Mouse (Mus musculus): ENCODE data around the gene Lancl1. TPM values are rescaled to one million over a fixed set of nuclear protein-coding genes. Genes with fewer than 3 reads are reported as not detected.

The Lancl1 gene
- polyA plus RNA-seq, 1 experiment from 2014 or later, result 42.3 TPM

- ATAC-seq (no peak), DNase-seq (ENCODE audit: low read depth, low spot score) (no peak)
- no peak for TF ChIP-seq CTCF (IDR thresholded peaks at IDR 0.05)
- H3K27me3 ChIP-seq, result peaks cover 16% of the 10 kb centered on the region
- ChIA-PET CTCF (no interaction called here), POLR2A (no interaction called here)
- in situ Hi-C loops (cut with MboI; ENCODE audit: low pct_unique_long_range_greater_than_20kb), result no loop called here
Measured at GRCm38 (mm10) chr1:66987558-66988190, 51.0 kb downstream of the Lancl1 start.

GRCm38 (mm10) chr1:66985906-66986305, 52.8 kb downstream of the Lancl1 start:
- in situ Hi-C loops (cut with MboI; ENCODE audit: low pct_unique_long_range_greater_than_20kb), result no loop called here
- ATAC-seq (no peak), DNase-seq (ENCODE audit: low read depth, low spot score) (no peak)
- H3K27me3 ChIP-seq, result peaks cover 16% of the 10 kb centered on the region
- CTCF ChIA-PET, result no interaction called here
- POLR2A ChIA-PET, result no interaction called here
- no peak for TF ChIP-seq CTCF (IDR thresholded peaks at IDR 0.05)

DNA sequence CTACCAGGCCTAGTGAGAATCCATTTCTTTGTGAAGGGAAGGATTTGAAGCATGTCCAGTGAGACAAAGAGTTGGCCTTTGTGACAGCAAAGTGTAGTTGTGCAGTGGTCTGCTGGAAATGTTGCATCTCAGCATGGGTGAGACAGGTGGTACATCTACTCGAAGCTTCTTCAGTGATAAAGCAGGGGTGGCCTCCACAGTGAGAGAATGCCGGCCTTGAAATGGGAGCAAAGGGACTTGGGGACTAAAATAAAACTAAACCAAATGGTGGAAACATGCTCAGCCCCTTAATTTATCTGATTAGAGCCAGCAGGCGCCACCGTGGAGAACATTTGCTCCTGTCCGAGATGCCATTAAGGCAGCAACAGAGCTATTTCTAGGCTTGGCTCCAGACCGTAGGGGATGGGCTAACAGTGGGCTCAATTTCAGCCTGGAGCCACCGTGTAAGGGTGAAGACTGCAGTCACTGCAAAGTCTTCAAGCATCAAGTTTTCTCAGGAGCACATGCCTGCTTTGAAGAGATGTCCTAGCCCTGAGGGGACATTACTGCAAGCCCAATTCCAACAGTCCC, 53.5 kb downstream of the Lancl1 start:
- H3K27me3 ChIP-seq, result peaks cover 14% of the 10 kb centered on the region
- TF ChIP-seq CTCF (IDR thresholded peaks at IDR 0.05), result no peak
- DNase-seq (ENCODE audit: low read depth, low spot score), result no peak
- in situ Hi-C loops (cut with MboI; ENCODE audit: low pct_unique_long_range_greater_than_20kb), result no loop called here
- ATAC-seq, result no peak
- POLR2A ChIA-PET, result no interaction called here
- CTCF ChIA-PET, result no interaction called here

- no peak for TF ChIP-seq CTCF (IDR thresholded peaks at IDR 0.05)
- ChIA-PET POLR2A (no interaction called here), CTCF (no interaction called here)
- peaks cover 28% of the 10 kb centered on the region for H3K27me3 ChIP-seq
- DNase-seq (ENCODE audit: low read depth, low spot score), result no peak
- in situ Hi-C loops (cut with MboI; ENCODE audit: low pct_unique_long_range_greater_than_20kb), result no loop called here
- ATAC-seq, result no peak
Measured at GRCm38 (mm10) chr1:66980129-66980528, 58.5 kb downstream of the Lancl1 start.

GRCm38 (mm10) chr1:66975456-66975855, 63.2 kb downstream of the Lancl1 start:
- ATAC-seq (no peak), DNase-seq (ENCODE audit: low read depth, low spot score) (no peak)
- TF ChIP-seq CTCF (IDR thresholded peaks at IDR 0.05), result no peak
- ChIA-PET CTCF (interaction anchor here (0.9 kb wide), 1 partner anchor 9 kb away, joined by 4 read pairs; no protein-coding TSS in a partner anchor), POLR2A (no interaction called here)
- peaks cover 24% of the 10 kb centered on the region for H3K27me3 ChIP-seq
- in situ Hi-C loops (cut with MboI; ENCODE audit: low pct_unique_long_range_greater_than_20kb), result no loop called here

- ATAC-seq, result no peak
- TF ChIP-seq CTCF (IDR thresholded peaks at IDR 0.05), result no peak
Measured at GRCm38 (mm10) chr1:66964857-66965256, 73.8 kb downstream of the Lancl1 start.

GRCm38 (mm10) chr1:66960536-66961243, 78.0 kb downstream of the Lancl1 start:
- peaks cover 36% of the 10 kb centered on the region for H3K27me3 ChIP-seq
- CTCF ChIA-PET, result interaction anchor here (1.2 kb wide), 2 partner anchors 10 to 11 kb away, joined by 3 to 4 read pairs; no protein-coding TSS in a partner anchor
- ATAC-seq, result no peak
- in situ Hi-C loops (cut with MboI; ENCODE audit: low pct_unique_long_range_greater_than_20kb), result no loop called here
- POLR2A ChIA-PET, result no interaction called here
- TF ChIP-seq CTCF (IDR thresholded peaks at IDR 0.05), result no peak
- no peak for DNase-seq (ENCODE audit: low read depth, low spot score)

More at GRCm38 (mm10) chr1:66964857-66965256, 73.8 kb downstream of the Lancl1 start:
- in situ Hi-C loops (cut with MboI; ENCODE audit: low pct_unique_long_range_greater_than_20kb), result no loop called here
- CTCF ChIA-PET, result no interaction called here
- no peak for DNase-seq (ENCODE audit: low read depth, low spot score)
- peaks cover 29% of the 10 kb centered on the region for H3K27me3 ChIP-seq
- POLR2A ChIA-PET, result no interaction called here

DNA sequence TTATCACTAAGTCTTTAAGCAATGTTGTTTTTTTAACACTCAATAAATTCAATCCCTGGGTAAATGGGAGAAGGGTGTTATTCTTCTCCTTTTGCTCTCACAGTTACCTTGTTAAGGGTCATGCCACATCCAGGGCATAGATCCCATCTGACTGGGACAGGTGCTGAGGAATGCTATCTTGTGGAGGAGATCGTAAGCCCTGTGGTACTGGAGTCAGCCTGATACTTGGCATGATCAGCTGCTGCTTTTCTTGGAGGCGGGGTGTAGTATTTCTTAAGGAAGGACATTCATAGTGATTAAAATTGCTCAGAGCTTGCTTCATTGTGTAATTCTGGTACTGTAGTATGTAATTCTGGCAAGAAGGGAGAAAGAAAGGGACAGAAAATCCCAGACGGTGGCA, 81.3 kb downstream of the Lancl1 start:
- no peak for TF ChIP-seq CTCF (IDR thresholded peaks at IDR 0.05)
- ATAC-seq (no peak), DNase-seq (ENCODE audit: low read depth, low spot score) (no peak)
- H3K27me3 ChIP-seq, result peaks cover 31% of the 10 kb centered on the region
- ChIA-PET POLR2A (no interaction called here), CTCF (no interaction called here)
- in situ Hi-C loops (cut with MboI; ENCODE audit: low pct_unique_long_range_greater_than_20kb), result no loop called here

DNA sequence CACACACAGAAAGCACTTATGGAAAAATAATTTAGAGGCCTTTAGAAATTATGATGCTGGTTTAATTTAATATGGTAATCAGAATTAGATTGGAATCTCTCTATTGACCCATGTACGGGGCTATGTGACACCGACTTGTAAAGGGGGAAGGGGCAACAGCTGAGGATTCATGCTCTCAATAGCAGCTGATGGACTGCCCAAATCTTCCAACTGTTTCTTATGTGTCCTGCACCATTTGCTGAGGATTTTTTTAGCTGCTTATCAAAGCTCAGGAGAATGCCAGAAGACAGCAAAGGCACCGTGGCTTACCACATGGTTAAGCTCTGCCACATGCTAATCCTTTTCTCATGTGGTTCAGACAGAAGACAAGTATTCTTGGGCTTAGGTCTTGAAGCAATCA, 87.6 kb downstream of the Lancl1 start:
- H3K27me3 ChIP-seq, result peaks cover 6% of the 10 kb centered on the region
- in situ Hi-C loops (cut with MboI; ENCODE audit: low pct_unique_long_range_greater_than_20kb), result no loop called here
- DNase-seq (ENCODE audit: low read depth, low spot score), result no peak
- no peak for ATAC-seq
- no peak for TF ChIP-seq CTCF (IDR thresholded peaks at IDR 0.05)
- CTCF ChIA-PET, result interaction anchor here (0.7 to 1.6 kb wide), 2 partner anchors 9 to 10 kb away, joined by 4 to 5 read pairs; no protein-coding TSS in a partner anchor
- POLR2A ChIA-PET, result no interaction called here

Other genes starting within 250 kb of the Lancl1 start
- 44.2 TPM for gene Kansl1l, start 221.3 kb downstream of the Lancl1 start, polyA plus RNA-seq (2021)
- gene Acadl, start 175.6 kb downstream of the Lancl1 start, polyA plus RNA-seq (2021), result 220 TPM
- gene Myl1, start 93.5 kb downstream of the Lancl1 start, polyA plus RNA-seq (2021), result not detected
- gene Cps1, start 84.2 kb upstream of the Lancl1 start, polyA plus RNA-seq (2021), result not detected